Mouse (Mus musculus): ENCODE results near the gene Alkbh3.

- TF ChIP-seq CTCF (IDR thresholded peaks at IDR 0.05; ENCODE audit: low read depth): no peak
- TF ChIP-seq EP300 (optimal IDR thresholded peaks at IDR 0.05): no peak
Measured at GRCm38 (mm10) chr2:93991336-93991735, 19.3 kb downstream of the Alkbh3 start.

Measured in stomach, postnatal 0 days (tissue).